Mouse (Mus musculus): ENCODE results near the gene Rorc.

DNA sequence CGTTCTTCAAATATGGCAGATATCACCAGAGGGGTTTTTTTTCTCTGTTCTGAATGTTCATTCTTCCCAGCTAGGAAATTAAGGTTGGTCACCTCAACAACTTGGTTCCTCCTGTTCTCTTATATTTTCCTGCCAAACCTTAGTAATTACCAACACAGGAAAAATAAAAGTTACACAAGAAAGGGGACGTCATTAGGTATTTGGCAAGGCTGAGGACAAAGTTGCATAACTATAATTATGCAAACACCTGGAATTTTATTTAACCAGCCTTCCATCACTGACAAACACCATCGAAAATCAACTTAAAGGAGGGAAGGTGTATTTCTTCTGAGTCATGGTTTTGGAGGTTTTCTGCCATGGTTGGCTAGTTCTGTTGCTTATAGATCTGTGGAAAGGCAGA lies 34.1 kb upstream of the Rorc start:
- no peak for TF ChIP-seq CTCF (IDR thresholded peaks at IDR 0.05; ENCODE audit: extremely low read depth, insufficient read length, insufficient replicate concordance, low read depth, low read length)
- no peak for TF ChIP-seq POLR2A (IDR thresholded peaks at IDR 0.05; ENCODE audit: low read depth, low read length)
